ENCODE assay signal across 17 mouse cellular contexts in the genomic region with DNA sequence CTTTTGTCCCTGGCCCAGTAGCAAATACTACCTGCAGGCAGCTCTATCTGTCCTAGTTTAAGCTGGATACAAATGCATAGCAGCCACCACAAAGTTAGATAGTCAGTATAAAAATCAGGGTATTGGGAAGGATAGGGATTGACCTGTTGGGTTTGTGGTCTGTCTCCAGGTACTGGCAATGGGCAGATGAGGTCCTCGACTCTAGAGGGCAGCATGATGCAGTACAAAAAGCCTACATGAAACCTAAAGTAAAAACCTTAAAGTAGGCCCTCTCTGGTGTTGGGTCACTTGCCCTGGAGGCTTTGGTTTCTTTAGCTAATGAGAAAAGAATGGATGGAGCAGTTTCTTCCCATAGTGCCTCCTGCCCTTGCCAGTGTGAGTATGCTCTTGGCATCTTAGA. TPM values are rescaled to one million over a fixed set of nuclear protein-coding genes. Genes with fewer than 3 reads are reported as not detected.
DNase-seq lines count a peak whose midpoint lies in the region; ATAC-seq and TF ChIP-seq lines count a peak whose summit lies in the region.
"Had no signal": no experiment of that assay in that cellular context is flagged by ENCODE, and none has a peak within 500 bp of the region (broad histone marks: within the 10 kb centered on the region; RNA-seq: fewer than 3 reads in every experiment).

No protein-coding gene starts in this region.

- no peak for ATAC-seq in intestine, postnatal 0 days
- no peak for ATAC-seq in intestine, embryonic 15.5 days
- ATAC-seq in lung, postnatal 0 days: no peak

- no peak overlapping the region for H3K9ac ChIP-seq in intestine, postnatal 0 days (ENCODE audit: low read depth, low read length)
- H3K9ac ChIP-seq in intestine, embryonic 15.5 days: no peak overlapping the region
- H3K9ac ChIP-seq in lung, postnatal 0 days (replicated peaks; ENCODE audit: low read depth): no peak overlapping the region
- H3K9ac ChIP-seq: heart, embryonic 12.5 days; lung, embryonic 15.5 days; neural tube, embryonic 12.5 days; stomach, embryonic 15.5 days had no signal

- no peak overlapping the region for H3K27ac ChIP-seq in intestine, postnatal 0 days (ENCODE audit: low read depth, low read length)
- no peak overlapping the region for H3K27ac ChIP-seq in intestine, embryonic 15.5 days
- H3K27ac ChIP-seq in lung, postnatal 0 days (ENCODE audit: low read length): no peak overlapping the region
- H3K27ac ChIP-seq: lung, embryonic 15.5 days; neural tube, embryonic 12.5 days; stomach, embryonic 15.5 days had no signal

- TF ChIP-seq EP300 in lung, postnatal 0 days (IDR thresholded peaks at IDR 0.05): no peak

- intact Hi-C loops in heart, postnatal 36 days (cut with DNase I): no loop called here

- no peak overlapping the region for H3K4me3 ChIP-seq in intestine, postnatal 0 days (ENCODE audit: low read depth, low read length)
- H3K4me3 ChIP-seq in intestine, embryonic 15.5 days (replicated peaks): no peak overlapping the region
- H3K4me3 ChIP-seq in lung, postnatal 0 days (ENCODE audit: low read depth, low read length): no peak overlapping the region
- H3K4me3 ChIP-seq: heart, embryonic 12.5 days; lung, embryonic 15.5 days; neural tube, embryonic 12.5 days; stomach, embryonic 15.5 days had no signal

- 48% methylated on average over 1 of the region's 1 CpGs for WGBS in intestine, postnatal 0 days
- WGBS in intestine, embryonic 15.5 days: 30% methylated on average over 1 of the region's 1 CpGs
- WGBS in lung, postnatal 0 days: 53% methylated on average over 1 of the region's 1 CpGs

- no peak overlapping the region for H3K4me2 ChIP-seq in intestine, postnatal 0 days (replicated peaks; ENCODE audit: low read depth)
- no peak overlapping the region for H3K4me2 ChIP-seq in intestine, embryonic 15.5 days (replicated peaks)
- H3K4me2 ChIP-seq in lung, postnatal 0 days (replicated peaks; ENCODE audit: low read depth, low read length): no peak overlapping the region
- H3K4me2 ChIP-seq: heart, embryonic 12.5 days; lung, embryonic 15.5 days; neural tube, embryonic 12.5 days; stomach, embryonic 15.5 days had no signal

- H3K4me1 ChIP-seq in intestine, postnatal 0 days (replicated peaks; ENCODE audit: control insufficient read depth, insufficient read depth, low read length): peaks cover 1% of the 10 kb centered on the region
- peaks cover 25% of the 10 kb centered on the region; the same call in 1 of the 2 replicates for H3K4me1 ChIP-seq in intestine, embryonic 15.5 days (replicated peaks)
- H3K4me1 ChIP-seq in lung, postnatal 0 days (ENCODE audit: insufficient read depth, low read depth, low read length): no peaks in the 10 kb centered on the region
- H3K4me1 ChIP-seq: lung, embryonic 15.5 days had no signal

- DNase-seq in lung, postnatal 0 days (ENCODE audit: low spot score): no peak
- DNase-seq in lung, postnatal 36 days: no peak
- DNase-seq in adipocyte (ENCODE audit: low spot score): peak; percentile 27
- DNase-seq in heart, postnatal 36 days: no peak
- DNase-seq in thymus, postnatal 14 days: no peak
- DNase-seq: adrenal gland, postnatal 25 days; cerebellum, postnatal 10 days; gastrocnemius, postnatal 36 days; heart, postnatal 4 days; layer of hippocampus, adult 9-11 months; liver had no signal

- peaks cover 8% of the 10 kb centered on the region; the same call in 1 of the 2 replicates for H3K36me3 ChIP-seq in intestine, postnatal 0 days (ENCODE audit: control insufficient read depth, insufficient read depth)
- H3K36me3 ChIP-seq in intestine, embryonic 15.5 days: no peaks in the 10 kb centered on the region
- no peaks in the 10 kb centered on the region for H3K36me3 ChIP-seq in lung, postnatal 0 days (ENCODE audit: insufficient read depth, low read length)
- H3K36me3 ChIP-seq: neural tube, embryonic 12.5 days had no signal

- H3K27me3 ChIP-seq in intestine, postnatal 0 days (replicated peaks; ENCODE audit: control insufficient read depth, insufficient read depth, low read length): no peaks in the 10 kb centered on the region
- no peaks in the 10 kb centered on the region for H3K27me3 ChIP-seq in intestine, embryonic 15.5 days (replicated peaks)
- H3K27me3 ChIP-seq in lung, postnatal 0 days (replicated peaks; ENCODE audit: insufficient read depth, low read length): no peaks in the 10 kb centered on the region
- H3K27me3 ChIP-seq: heart, embryonic 12.5 days; lung, embryonic 15.5 days; neural tube, embryonic 12.5 days; stomach, embryonic 15.5 days had no signal

- no peaks in the 10 kb centered on the region for H3K9me3 ChIP-seq in intestine, postnatal 0 days (ENCODE audit: control insufficient read depth)
- H3K9me3 ChIP-seq in intestine, embryonic 15.5 days: no peaks in the 10 kb centered on the region
- H3K9me3 ChIP-seq in lung, postnatal 0 days (ENCODE audit: low read length): no peaks in the 10 kb centered on the region
- H3K9me3 ChIP-seq: heart, embryonic 12.5 days; lung, embryonic 15.5 days; neural tube, embryonic 12.5 days; stomach, embryonic 15.5 days had no signal

- peak; percentile 61 for TF ChIP-seq CTCF in intestine, postnatal 0 days (IDR thresholded peaks at IDR 0.05; ENCODE audit: low read depth)
- TF ChIP-seq CTCF in lung, postnatal 0 days (IDR thresholded peaks at IDR 0.05): peak; percentile 16; the same call in 1 of the 2 replicates

RNA-seq across cellular contexts. Expression of a gene that starts 53.6 kb away (rescaled TPM):
- 22.1 and 22.7 TPM in 2 replicates for polyA plus RNA-seq in intestine, postnatal 0 days (2015; fragmentation: Nextera tagmentation; extraction: Ambion mirVana)
- polyA plus RNA-seq in intestine, embryonic 15.5 days (2015; fragmentation: Nextera tagmentation; extraction: Ambion mirVana): 44.8 and 46.5 TPM in 2 replicates
- 37.0 and 37.8 TPM in 2 replicates for polyA plus RNA-seq in lung, postnatal 0 days (2015; fragmentation: Nextera tagmentation; extraction: Ambion mirVana)
- 10 to 100 TPM; 18.2 to 20.3 TPM for total RNA-seq in heart, postnatal 36 days (2021)
